Mouse (Mus musculus) liver, adult 2 months (tissue): ENCODE data around the gene Zan.

Source experiments
- CTCF ChIP-seq: fragments of 200-500 bp; IDR thresholded peaks from 2 replicates; pipeline ENCODE4 v1.5.1; 2011; ENCODE audit warnings: low read depth, low read length, control low read depth
- POLR2A ChIP-seq: fragments of 200-500 bp; IDR thresholded peaks from 2 replicates; pipeline ENCODE4 v1.6.1; 2011; ENCODE audit warnings: low read length, control low read depth; ENCODE audit not compliant: insufficient read depth; ENCODE audit errors: extremely low read depth

DNA sequence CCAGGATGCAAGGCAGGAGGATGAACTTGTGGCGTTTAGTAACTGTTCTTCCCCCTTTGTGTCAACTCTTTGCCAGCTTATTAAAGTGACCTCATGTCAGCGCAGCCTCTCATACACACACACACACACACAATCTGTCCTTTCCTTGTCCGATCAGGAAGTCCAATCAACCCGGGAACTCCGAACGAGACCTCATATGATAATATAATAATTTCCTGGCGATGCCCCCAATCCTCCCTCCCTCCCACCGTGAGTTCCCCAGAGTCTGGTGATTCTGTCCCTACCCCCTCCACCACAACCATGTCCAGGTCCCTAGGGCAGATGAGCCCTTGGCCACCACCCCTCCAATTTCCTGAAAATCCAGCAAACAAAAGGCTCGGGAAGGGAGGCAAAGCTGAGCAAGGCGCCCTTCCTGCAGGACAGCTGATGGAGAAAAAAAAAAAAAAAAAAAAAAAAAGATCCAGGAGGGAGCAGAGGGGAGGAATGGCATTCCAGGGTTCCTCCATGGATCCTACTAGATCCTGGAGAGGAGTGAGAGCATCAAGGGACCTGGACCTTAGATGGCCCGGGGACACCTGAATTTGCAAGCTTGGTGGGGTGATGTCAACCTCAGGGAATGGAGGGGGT is 138.1 kb downstream of the Zan start:
- TF ChIP-seq CTCF (no peak), POLR2A (no peak)
